Mouse (Mus musculus): ENCODE measurements around the gene Tns3.

The Tns3 gene

DNA sequence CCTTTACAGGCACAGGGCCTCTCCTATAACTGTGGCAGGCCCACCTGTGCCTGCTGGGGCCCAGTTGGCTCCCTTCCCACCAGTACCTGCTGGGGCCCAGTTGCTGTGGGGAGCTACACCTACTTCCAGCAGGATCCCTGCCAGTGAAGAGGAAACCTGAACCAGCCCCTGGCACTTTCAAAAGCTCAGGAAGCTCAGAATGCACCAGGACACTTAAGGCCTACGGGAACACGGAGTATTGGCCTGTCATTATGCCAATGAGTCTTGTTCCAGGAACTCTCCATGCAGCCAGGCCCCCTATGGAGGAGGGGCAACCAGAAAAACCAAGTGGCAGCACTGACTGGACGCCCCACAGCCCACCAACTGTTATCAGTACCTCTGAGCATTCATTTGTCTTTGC lies 181.6 kb downstream of the Tns3 start:
- no peak for DNase-seq (ENCODE audit: low read depth in 2 of 2, low spot score in 2 of 2)

DNA sequence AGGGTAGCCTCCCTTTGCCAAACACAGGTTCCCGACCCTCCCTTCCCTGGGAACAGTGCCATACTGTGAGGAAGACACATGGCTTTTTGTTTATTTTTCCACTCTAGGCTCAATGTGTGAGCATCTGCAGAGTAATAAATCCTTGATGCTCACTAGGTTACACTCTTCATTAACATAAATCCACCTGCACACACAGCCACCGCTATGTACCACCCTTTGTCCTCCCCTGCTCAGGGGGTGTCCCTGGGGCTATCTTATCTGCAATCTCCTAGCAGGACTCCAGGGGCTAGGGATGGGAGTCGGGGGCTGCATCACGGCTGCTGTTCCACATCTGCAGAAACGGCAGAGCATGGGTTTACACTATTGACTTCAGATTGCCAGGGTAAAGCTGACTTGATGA lies 182.4 kb downstream of the Tns3 start:
- DNase-seq (ENCODE audit: low read depth in 2 of 2, low spot score in 2 of 2): no peak

DNA sequence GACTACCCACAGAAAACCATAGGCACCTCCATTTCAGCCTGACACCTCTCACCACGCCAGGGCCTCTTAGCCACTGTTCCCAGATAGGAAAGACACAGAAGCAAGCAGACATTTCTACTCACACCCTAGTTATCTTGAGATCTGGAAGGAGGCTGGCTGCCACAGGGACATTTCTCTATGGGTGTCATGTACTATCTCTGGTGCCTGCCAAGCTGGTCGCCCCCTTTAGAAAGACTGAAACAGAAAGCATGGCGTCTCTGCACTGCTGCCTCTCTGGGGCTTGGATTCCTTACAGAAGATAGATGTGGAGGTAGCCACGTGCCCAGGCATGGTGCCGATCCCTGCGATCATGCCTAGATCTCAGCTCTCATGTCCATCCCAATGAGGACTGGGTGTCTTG lies 182.8 kb downstream of the Tns3 start:
- no peak for DNase-seq (ENCODE audit: low read depth in 2 of 2, low spot score in 2 of 2)

DNA sequence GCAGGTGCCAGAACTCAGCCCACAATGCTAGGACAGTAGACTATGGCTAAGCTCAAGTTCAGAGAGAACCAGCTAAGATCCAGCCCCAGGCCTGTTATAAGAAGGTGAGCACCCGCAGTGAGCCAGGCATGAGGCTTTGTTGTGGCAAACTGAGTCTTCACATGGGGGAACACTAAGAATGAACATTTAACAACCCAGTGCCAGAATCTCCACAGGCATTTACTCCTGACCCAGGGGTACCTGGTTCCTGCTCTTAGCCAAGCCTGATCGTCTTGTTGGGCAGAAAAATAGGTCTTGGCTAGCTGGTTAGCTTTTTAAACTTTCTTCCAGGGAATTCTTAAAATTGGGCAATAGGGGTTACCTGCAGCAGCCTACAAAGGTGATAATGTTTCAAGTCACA lies 184.5 kb downstream of the Tns3 start:
- no peak for DNase-seq (ENCODE audit: low read depth in 2 of 2, low spot score in 2 of 2)

DNA sequence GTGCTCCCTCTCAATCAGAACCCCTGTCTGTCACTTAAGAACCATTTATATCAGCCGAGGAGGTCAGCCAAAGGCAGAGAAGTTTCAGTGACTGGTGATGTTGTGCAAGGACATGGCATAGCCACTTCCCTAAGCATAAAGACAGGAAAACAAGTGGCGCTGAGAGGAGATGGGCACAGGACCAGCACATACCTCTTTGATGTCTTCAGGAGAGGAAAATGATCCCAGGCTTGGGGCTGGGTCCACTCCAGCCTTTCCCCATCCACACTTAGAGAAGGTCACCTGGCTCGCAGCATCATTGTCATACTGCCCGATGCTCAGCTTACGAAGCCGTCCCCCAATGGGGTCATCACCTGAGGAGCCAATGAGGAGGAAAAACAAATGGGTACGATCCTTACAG lies 185.0 kb downstream of the Tns3 start:
- no peak for DNase-seq (ENCODE audit: low read depth in 2 of 2, low spot score in 2 of 2)

DNA sequence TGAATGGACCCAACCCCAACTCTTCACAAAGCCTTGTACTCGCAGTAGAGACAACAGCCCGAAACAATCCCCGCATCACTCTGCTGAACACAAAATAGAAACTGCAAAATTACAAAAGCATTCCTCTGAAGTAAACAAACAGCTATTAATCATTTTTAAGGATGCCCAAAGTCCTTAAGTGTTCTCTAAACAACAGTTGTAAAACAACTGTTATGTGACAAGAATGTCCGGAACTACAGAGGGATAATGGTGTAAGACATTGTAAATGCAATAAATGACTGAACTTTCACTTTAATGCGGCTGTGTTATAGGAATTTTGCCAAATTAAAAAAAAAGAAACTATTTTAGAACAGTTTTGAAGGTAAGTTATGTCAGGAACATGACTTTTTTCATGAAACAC lies 190.7 kb downstream of the Tns3 start:
- no peak for DNase-seq (ENCODE audit: low read depth in 2 of 2, low spot score in 2 of 2)

DNA sequence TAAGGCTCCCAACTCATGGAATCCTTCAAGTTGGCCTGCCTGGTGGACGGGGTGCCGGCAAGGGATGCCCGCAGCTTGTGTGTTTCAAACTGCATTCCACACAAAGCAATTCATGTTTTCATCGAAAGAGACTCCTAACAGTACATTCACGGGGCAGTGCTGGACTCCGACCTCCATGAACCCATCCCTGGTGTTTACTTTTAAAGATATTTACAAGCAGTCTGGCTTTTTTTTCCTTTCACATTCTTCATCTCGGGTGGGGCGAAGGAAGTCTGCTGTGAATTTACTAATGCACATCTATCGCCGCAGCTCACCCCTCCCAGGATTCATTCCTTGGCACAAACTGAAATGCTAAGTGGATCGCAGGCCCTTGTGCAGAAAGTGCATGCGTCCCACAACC lies 191.9 kb downstream of the Tns3 start:
- no peak for DNase-seq (ENCODE audit: low read depth in 2 of 2, low spot score in 2 of 2)

DNA sequence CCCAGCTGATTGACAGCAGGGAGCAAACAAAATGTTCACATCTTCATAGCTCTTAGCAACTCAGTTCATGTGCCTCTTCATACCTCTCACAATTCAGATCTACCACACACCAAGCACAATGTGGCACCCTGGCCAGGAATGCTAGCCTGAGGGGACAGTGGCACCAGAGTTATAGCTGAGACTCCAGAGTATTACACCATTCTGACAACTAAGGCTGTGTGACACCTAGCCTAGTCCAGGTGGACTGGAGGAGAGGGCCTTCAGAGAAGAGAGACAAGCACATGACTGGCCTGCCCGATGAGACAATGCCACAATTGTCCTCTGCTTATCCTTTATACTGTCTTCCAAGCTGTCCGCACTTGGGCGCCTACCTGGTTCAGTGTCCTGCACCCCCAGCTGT lies 192.8 kb downstream of the Tns3 start:
- DNase-seq (ENCODE audit: low read depth in 2 of 2, low spot score in 2 of 2): no peak

DNA sequence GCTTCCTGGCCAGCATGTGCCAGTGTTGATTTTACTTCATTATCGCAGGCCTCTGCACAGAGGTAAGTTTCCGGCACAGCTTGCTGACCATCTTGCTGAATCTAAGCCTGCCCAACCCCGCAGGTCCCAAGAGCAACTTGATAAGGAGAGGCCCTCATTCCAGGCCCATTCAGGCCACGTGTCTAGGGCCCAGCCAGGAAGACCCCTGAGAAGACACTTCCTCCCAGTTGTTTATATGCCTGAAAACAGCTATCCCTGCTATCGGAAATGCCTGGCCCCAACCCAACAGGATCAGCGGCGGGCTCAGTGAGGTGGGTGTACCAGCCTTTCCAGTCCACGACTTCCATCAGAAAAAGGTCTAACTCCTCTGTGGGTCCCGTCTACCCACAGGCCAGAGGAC lies 194.8 kb downstream of the Tns3 start:
- DNase-seq (ENCODE audit: low read depth in 2 of 2, low spot score in 2 of 2): no peak

DNA sequence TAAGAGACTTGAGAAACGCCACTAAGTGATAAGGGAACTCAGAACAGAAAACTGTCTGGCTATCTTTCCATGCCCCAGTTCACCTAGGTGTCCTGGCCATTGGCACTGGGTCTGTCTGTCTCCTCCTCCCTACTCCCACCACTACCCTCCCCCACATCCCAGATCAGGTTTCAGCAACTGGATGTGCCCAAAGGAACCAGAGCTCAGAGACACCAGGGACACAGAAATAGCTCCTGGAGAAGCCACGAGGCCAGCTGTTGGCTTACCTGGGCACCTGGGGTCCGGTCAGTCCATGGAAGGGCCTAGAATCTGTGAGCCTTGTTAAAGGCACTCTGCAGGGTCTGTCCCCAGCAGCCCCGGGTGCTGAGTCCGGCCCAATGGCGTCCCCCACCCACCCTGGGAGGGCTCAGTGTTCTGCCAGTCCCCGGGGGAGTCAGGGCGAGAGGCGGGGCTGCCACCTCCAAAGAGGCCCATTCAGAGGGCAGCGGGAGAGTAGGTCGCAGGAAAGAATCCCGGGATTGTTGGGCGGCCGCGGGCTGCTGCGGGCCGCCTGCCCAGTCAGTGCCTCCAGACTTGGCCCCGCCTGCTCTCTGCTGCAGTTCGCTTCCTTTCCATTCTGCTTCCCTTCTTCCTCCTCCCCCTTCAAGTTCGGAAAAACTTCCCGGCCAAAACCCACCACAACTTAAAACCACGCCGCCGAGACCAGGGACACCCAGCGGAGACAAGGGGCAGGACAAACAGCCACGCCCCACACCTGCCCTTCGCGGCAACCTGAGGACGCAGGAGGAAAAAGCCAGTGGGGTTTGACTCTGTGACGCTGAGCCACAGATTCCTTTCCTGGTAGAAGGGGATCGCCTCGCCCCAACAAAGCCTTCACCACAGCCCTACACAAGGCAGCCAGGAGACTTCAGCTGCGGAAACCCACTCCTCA lies 195.9 kb downstream of the Tns3 start:
- no peak for DNase-seq (ENCODE audit: low read depth in 2 of 2, low spot score in 2 of 2)

DNA sequence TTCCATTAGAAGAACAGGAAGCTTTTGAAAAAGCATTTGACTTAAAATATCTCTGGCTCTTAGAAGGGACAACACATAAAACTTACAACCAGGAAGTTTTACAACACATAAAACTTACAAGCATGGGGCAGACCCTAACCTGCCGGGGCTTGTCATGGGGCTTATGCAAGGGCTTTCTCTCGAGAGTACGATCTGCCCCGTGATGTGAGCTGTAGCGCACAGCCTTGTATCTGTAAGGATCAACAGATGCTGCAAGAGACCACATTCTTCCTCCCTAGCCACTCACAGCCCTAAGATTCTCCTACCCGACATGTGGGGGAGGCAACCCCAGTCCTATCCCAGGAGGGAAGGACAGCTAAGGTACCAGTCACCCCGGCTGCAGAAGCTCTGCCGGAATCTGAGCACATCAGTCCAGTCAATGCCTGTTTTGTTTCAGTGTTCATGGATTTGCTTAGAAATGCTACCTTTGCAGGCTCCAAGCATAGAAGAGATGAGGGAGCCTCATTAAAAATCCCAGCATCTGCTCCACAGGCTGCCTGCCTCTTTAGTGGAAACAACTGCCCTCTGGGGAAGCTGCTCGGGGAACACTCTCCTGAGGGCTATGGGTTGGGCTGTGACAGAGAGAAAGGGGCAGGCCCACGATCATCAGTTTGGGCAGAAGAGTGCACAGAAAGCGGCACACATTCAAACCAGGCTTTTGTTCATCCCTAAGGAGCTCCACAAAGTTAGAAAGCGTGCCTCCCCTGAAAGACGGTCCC lies 196.8 kb downstream of the Tns3 start:
- no peak for DNase-seq (ENCODE audit: low read depth in 2 of 2, low spot score in 2 of 2)

DNA sequence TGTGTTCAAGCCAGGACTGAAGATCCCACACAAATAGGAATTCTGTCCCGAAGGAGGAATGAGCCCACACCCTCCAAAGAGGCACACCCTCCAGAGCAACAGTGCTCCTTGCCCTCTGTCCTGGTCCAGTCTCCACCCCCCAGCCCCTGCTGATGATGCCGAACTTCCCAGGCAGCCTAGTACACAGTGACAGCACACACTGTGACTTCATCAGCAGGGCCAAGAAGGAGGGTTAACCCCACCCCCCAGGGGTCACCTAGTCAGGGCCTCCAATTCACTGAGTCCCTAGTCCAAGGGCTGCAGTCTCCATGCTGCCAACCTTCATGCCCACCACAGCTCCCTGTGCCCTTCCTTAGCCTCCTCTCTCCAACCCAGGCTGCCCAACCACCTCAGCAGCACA lies 200.5 kb downstream of the Tns3 start:
- DNase-seq (ENCODE audit: low read depth in 2 of 2, low spot score in 2 of 2): no peak

DNA sequence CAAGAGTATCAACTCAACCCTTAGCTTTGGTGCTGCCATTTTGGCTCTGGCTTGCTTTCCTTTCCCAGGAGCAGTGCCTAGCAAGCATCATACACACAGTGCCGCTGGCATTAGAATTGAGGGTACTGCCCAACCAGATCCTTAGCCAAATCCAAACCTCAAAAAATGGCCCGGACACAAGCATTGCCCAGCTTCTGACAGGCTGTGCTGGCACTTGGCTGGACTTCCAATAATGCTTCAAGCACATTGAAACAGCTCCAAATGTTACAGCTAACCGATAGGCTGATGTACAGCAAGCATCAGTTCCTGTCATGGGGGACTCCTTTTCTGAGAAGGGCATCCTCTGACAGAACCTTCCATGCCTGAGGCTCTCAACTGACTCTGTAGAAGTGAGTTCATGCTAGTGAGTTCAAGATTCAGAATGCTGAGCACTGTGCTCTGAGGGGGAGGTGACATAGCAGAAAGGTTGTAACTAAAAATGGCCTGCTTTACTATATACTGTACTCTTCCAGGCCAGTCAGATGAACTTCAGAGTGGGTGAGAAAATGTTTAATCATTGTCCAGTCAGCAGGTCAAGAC lies 201.4 kb downstream of the Tns3 start:
- no peak for DNase-seq (ENCODE audit: low read depth in 2 of 2, low spot score in 2 of 2)

DNA sequence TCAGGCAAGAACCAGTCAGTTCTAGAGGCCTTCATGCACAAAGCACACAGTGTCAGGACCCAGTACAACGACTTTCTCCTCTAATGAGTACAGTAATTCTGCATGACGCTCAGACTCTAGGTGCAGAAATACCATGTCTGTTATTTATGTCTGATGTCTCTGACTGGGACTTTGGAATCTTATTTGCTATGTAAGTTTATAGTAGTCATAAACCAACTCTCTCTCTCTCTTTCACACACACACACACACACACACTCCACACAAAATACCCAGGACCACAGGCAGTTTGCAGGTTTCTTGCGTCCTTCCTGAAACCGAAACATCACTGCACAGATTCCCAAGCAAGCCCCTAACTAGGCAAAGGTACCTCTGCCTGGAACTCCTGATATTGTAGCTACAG lies 203.5 kb downstream of the Tns3 start:
- DNase-seq (ENCODE audit: low read depth in 2 of 2, low spot score in 2 of 2): no peak

DNA sequence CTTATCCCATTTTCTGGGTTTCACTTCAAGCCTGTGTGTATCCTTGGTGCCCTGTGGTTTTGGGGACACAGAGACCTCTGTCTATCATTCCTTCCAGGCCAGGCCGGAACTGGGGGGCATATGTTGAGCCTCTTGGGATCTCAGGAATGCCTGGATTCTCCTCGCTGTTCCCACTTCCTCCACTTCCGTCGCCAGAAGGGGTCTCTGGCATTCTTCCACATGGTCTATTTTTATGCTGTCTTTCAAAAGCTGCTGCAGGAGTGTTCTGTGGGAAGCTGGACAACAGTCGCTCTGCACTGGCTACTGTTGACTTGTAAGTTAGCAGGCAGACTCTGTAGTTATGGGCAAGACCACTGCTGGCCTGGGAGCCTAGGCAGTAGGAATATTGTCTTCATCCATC lies 206.4 kb downstream of the Tns3 start:
- no peak for DNase-seq (ENCODE audit: low read depth in 2 of 2, low spot score in 2 of 2)

DNA sequence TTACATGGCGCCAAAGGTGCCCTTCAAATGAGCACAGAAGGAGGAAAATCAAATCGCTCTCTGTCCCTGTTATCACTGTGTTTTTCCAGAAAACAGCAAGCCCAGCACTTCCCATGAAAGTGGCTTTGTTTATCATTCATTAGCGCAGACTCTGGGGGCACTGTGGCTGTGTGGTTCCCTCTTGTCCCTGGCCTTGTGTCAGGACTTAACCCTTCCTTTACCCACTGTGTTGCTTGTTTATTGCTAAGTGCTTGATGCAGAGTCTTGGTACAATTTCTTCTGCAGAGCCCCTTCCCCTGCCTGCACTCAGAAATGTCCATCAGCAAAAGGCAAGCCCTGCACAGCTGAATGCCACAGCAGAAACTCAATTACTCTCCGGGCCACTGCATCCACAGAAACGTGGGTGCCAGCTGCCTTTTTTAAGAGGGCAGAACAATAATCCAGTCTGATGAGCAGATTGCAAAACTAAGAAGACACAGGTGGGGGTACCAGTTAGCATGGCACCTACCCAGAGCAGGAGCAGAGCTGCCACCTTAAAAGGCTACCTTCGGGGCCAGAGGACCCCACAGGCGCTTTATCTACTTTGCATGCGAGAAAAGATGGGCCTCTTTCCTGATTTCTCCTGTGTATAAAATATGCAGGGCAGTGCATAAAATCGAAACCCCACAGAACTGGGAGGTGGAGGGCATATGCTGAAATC lies 207.6 kb downstream of the Tns3 start:
- DNase-seq (ENCODE audit: low read depth in 2 of 2, low spot score in 2 of 2): no peak

DNA sequence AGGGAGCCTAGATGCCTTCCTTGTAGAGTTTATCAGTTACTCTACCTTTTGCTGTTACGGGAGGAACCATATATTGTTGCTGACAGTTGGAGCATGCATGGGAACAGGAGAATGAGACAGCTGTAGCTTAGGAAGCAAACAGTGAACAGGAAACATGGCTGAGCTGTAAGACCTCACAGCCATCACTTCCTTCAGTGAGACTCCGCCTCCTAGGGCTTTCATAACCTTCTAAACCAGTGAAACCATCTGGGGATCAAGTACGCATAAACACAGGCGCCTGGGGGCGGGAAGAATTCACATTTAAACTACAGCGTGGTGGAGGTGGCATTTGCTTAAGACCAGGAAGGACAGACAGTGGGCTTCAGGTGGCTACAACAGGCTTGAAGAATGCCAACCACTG lies 208.7 kb downstream of the Tns3 start:
- no peak for DNase-seq (ENCODE audit: low read depth in 2 of 2, low spot score in 2 of 2)

DNA sequence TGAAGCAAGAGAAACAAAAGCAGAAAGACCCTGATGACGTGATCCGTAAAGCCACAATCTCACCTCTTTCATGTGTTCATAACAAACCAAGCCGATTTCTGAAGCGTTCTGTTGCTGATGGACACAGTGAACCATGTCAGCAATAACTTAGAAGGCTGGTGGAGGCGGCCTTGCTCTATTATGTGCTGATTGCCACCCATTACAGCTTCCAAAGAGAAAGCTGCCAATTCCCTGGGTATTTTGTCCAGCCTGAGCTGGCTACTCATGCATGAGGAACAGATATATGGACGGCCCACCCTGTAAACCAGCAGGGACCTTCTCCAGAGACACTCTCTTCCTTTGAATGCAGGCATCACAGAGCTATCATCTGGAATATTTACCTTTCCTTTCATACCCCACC lies 211.1 kb downstream of the Tns3 start:
- DNase-seq (ENCODE audit: low read depth in 2 of 2, low spot score in 2 of 2): no peak

DNA sequence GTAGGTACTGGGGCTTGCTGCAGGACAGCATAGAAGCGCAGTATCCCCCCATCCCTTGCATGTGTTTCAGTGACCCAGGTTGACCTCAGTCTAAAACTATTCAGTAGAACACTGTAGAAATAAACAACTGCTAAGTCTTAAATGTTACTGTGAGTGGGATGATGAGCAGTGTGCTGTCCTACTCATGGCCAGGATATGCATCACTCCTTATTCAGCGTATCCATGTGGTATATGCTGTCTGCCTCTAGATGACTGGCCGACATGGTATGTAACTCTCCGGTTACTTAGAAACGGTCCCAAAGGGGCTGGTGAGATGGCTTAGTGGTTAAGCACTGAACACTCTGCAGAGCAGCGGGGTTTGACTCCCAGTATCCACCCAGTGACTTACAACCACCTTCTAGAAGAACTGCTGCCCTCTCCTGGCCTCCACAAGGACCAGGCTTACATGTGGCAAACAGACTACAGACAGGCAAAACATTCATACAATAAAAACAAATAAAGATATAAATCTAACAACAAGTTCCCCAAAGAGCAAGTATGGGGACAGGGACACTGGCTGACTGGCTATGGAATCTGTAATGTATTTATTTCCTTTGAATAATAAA lies 212.6 kb downstream of the Tns3 start:
- DNase-seq (ENCODE audit: low read depth in 2 of 2, low spot score in 2 of 2): no peak

DNA sequence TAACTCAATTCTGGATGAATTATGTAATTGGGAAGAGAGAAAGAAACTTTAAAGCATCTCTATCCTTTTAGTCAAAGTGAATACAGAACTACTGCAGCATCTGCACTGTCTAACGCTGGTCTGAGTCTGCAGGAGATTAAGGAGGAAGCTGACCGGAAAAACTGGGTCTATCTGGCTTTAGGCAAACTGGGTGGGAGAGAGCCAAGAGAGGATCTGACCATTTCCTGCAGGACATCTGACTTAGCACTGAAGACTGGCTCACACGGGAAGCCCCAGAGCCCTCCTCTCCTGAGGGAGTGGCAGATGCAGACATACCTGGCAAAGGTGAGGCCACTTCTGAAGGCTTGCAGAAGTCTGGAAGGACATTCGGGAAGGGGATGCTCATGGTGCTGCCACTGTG lies 213.8 kb downstream of the Tns3 start:
- no peak for DNase-seq (ENCODE audit: low read depth in 2 of 2, low spot score in 2 of 2)

DNA sequence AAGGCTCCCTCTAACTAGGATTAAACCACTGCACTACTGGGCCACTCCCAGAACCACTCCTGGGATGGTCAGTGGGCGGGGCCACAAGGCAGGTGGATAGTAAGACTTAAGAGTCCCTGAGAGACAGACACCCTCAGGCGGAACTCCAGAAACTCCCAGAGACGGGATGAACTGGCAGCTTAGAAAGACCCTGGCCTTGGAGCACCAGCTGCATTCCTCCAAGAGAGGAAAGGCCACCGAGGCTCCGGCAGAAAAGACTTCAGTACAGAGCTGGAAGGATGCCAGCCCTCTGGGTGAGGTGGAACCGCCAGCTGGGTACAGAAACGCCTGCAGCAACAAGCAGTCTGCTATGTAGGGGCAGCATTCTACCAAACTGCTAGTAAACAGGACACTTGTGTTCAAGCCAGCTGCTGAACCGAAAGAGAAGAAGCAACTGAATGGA lies 218.4 kb downstream of the Tns3 start:
- DNase-seq (ENCODE audit: low read depth in 2 of 2, low spot score in 2 of 2): no peak

All from CD8-positive naive resting alpha-beta T cell, adult 2 months (primary cell).